Mouse (Mus musculus) ZHBTc4 (cell line): ENCODE data around the gene Abcg5.

ENCODE experiments used
- DNase-seq: peaks from one replicate; pipeline ENCODE4 v3.0.0-alpha.2; 2011; ENCODE audit warnings: low read depth, low spot score

The Abcg5 gene

GRCm38 (mm10) chr17:84682734-84683717 is at the start of gene Abcg5:
Gene Abcg5 (minus strand): TSS chr17:84683011.
- no peak for DNase-seq

- no peak for DNase-seq
These were observed 49.8 kb upstream of the Abcg5 start for GRCm38 (mm10) chr17:84732612-84733011.

GRCm38 (mm10) chr17:84731361-84731760 is 48.5 kb upstream of the Abcg5 start:
- no peak for DNase-seq

- DNase-seq: no peak
These were observed 46.3 kb upstream of the Abcg5 start for GRCm38 (mm10) chr17:84729140-84729539.

GRCm38 (mm10) chr17:84728201-84728911 is 45.5 kb upstream of the Abcg5 start:
- DNase-seq: no peak

- DNase-seq: no peak
These were observed 42.4 kb upstream of the Abcg5 start for GRCm38 (mm10) chr17:84725163-84725562.

GRCm38 (mm10) chr17:84724028-84724427 is 41.2 kb upstream of the Abcg5 start:
- no peak for DNase-seq

GRCm38 (mm10) chr17:84719105-84719504 is 36.3 kb upstream of the Abcg5 start:
- no peak for DNase-seq

- DNase-seq: no peak
These were observed 34.6 kb upstream of the Abcg5 start for GRCm38 (mm10) chr17:84717416-84717815.

GRCm38 (mm10) chr17:84716252-84716872 is 33.6 kb upstream of the Abcg5 start:
- no peak for DNase-seq

GRCm38 (mm10) chr17:84714930-84715329 is 32.1 kb upstream of the Abcg5 start:
- no peak for DNase-seq

GRCm38 (mm10) chr17:84713563-84714164 is 30.9 kb upstream of the Abcg5 start:
- peak; percentile 70 for DNase-seq

- DNase-seq: peak; percentile 13
These were observed 26.6 kb upstream of the Abcg5 start for GRCm38 (mm10) chr17:84709403-84709851.

GRCm38 (mm10) chr17:84708818-84709217 is 26.0 kb upstream of the Abcg5 start:
- DNase-seq: no peak

- peak; percentile 16 for DNase-seq
These were observed 24.6 kb upstream of the Abcg5 start for GRCm38 (mm10) chr17:84707407-84707806.

GRCm38 (mm10) chr17:84698727-84699126 is 15.9 kb upstream of the Abcg5 start:
- DNase-seq: peak; percentile 51

GRCm38 (mm10) chr17:84696537-84696936 is 13.7 kb upstream of the Abcg5 start:
- no peak for DNase-seq

- DNase-seq: no peak
These were observed 10.9 kb upstream of the Abcg5 start for GRCm38 (mm10) chr17:84693741-84694140.

- DNase-seq: no peak
These were observed 7.3 kb upstream of the Abcg5 start for GRCm38 (mm10) chr17:84690111-84690510.

GRCm38 (mm10) chr17:84689316-84689715 is 6.5 kb upstream of the Abcg5 start:
- DNase-seq: no peak

GRCm38 (mm10) chr17:84688834-84689233 is 6.0 kb upstream of the Abcg5 start:
- DNase-seq: no peak

GRCm38 (mm10) chr17:84687994-84688393 is 5.2 kb upstream of the Abcg5 start:
- no peak for DNase-seq
